Mouse (Mus musculus) kidney, adult 2 months (tissue): Measurements from ENCODE around the gene Cmtm7.

Experiments used
- CTCF ChIP-seq: fragments of 200-500 bp; conservative IDR thresholded peaks from 2 replicates; pipeline ENCODE4 v1.5.1; 2011; ENCODE audit warnings: low read depth, mild to moderate bottlenecking, control low read depth, low read length, moderate library complexity, mixed read lengths; ENCODE audit not compliant: insufficient read depth, insufficient read length
- POLR2A ChIP-seq: fragments of 200-500 bp; IDR thresholded peaks from one replicate; pipeline ENCODE4 v1.6.1; 2011; ENCODE audit warnings: low read depth, low read length, control low read depth

GRCm38 (mm10) chr9:114767507-114767906, 14.1 kb downstream of the Cmtm7 start:
- TF ChIP-seq CTCF (no peak), POLR2A (no peak)
